Mouse (Mus musculus) myocyte (in vitro differentiated cells): ENCODE measurements around the gene Gsta2. TPM values are rescaled to one million over a fixed set of nuclear protein-coding genes. Genes with fewer than 3 reads are reported as not detected.

Source experiments
- H3K27me3 ChIP-seq: one replicate; pipeline ENCODE4 v1.6.1; 2011; ENCODE audit not compliant: control insufficient read depth, insufficient read depth, insufficient read length
- H3K36me3 ChIP-seq: one replicate; pipeline ENCODE4 v1.6.1; 2011; ENCODE audit not compliant: control insufficient read depth, insufficient read depth
- H3K4me2 ChIP-seq: one replicate; pipeline ENCODE4 v1.6.1; 2011; ENCODE audit warnings: low read depth, control low read depth
- H3K4me3 ChIP-seq: one replicate; pipeline ENCODE4 v1.5.1; 2011; ENCODE audit warnings: mild to moderate bottlenecking, control low read depth, moderate library complexity
- H3K79me2 ChIP-seq: one replicate; pipeline ENCODE4 v1.6.1; 2011; ENCODE audit not compliant: control insufficient read depth, insufficient read depth
- H3ac ChIP-seq: one replicate; pipeline ENCODE4 v1.6.1; 2011; ENCODE audit not compliant: control insufficient read depth, insufficient read length
- CEBPB ChIP-seq: IDR thresholded peaks from 2 replicates; pipeline ENCODE4 v1.6.1; 2011; ENCODE audit warnings: mild to moderate bottlenecking, moderate library complexity; ENCODE audit not compliant: poor library complexity, insufficient read depth, severe bottlenecking
- E2F4 ChIP-seq: IDR thresholded peaks from one replicate; pipeline ENCODE4 v1.6.1; 2011; ENCODE audit warnings: mild to moderate bottlenecking, control low read depth, moderate library complexity; ENCODE audit not compliant: insufficient read depth
- MAX ChIP-seq: IDR thresholded peaks from one replicate; pipeline ENCODE4 v1.6.1; 2011; ENCODE audit warnings: low read depth, mild to moderate bottlenecking, control low read depth
- MYOD1 ChIP-seq, 3 experiments: IDR thresholded peaks; one replicate each; pipeline ENCODE4 v1.6.1; 2011; ENCODE audit warnings: control low read depth in 2 of 3, low read depth in 2 of 3, mild to moderate bottlenecking in 2 of 3, moderate library complexity in 1 of 3; ENCODE audit not compliant: insufficient read length in 2 of 3, control insufficient read depth in 1 of 3
- MYOG ChIP-seq, 3 experiments: IDR thresholded peaks; one replicate each; pipeline ENCODE4 v1.6.1; 2011; ENCODE audit warnings: control low read depth in 2 of 3, low read depth in 2 of 3, mild to moderate bottlenecking in 2 of 3; ENCODE audit not compliant: insufficient read length in 2 of 3, control insufficient read depth in 1 of 3, insufficient read depth in 1 of 3
- POLR2A ChIP-seq: IDR thresholded peaks from one replicate; pipeline ENCODE4 v1.6.1; 2011; ENCODE audit warnings: low read depth, mild to moderate bottlenecking, control low read depth, moderate library complexity; ENCODE audit not compliant: insufficient read length
- POLR2AphosphoS2 ChIP-seq: IDR thresholded peaks from one replicate; pipeline ENCODE4 v1.6.1; 2011; ENCODE audit warnings: low read depth, control low read depth; ENCODE audit not compliant: insufficient read length
- REST ChIP-seq: IDR thresholded peaks from one replicate; pipeline ENCODE4 v1.6.1; 2011; ENCODE audit warnings: mild to moderate bottlenecking, control low read depth, moderate library complexity; ENCODE audit not compliant: insufficient read depth, insufficient read length
- SRF ChIP-seq: IDR thresholded peaks from one replicate; pipeline ENCODE4 v1.6.1; 2011; ENCODE audit warnings: low read depth; ENCODE audit not compliant: control insufficient read depth, insufficient read length
- TCF12 ChIP-seq: IDR thresholded peaks from one replicate; pipeline ENCODE4 v1.6.1; 2011; ENCODE audit warnings: mild to moderate bottlenecking, control low read depth; ENCODE audit not compliant: poor library complexity, insufficient read depth, severe bottlenecking
- TCF3 ChIP-seq: IDR thresholded peaks from one replicate; pipeline ENCODE4 v1.6.1; 2011; ENCODE audit warnings: low read depth, control low read depth; ENCODE audit not compliant: insufficient read length
- USF1 ChIP-seq: IDR thresholded peaks from one replicate; pipeline ENCODE4 v1.6.1; 2011; ENCODE audit warnings: low read depth, mild to moderate bottlenecking, control low read depth, moderate library complexity
- polyA plus RNA-seq: library from polyadenylated mRNA; unstranded; fragments of >200 nt; fragmentation: generic; extraction: Trizol; gene quantifications from one replicate; pipeline ENCODE4 v1.2.1, GENCODE M21; 2012; ENCODE audit warnings: missing spikeins

The Gsta2 gene
- polyA plus RNA-seq, 1 experiment, result 0.20 TPM

- no peaks in the 10 kb centered on the region for H3K27me3 ChIP-seq
- TF ChIP-seq POLR2A (no peak), CEBPB (no peak), MYOD1 (IDR thresholded peaks at IDR 0.05; ENCODE audit: control insufficient read depth in 1 of 3, insufficient read length in 2 of 3, low read depth in 2 of 3) (no peak), REST (no peak), SRF (no peak), TCF12 (no peak), TCF3 (no peak), POLR2AphosphoS2 (no peak), E2F4 (no peak), USF1 (no peak), MAX (no peak), MYOG (IDR thresholded peaks at IDR 0.05; ENCODE audit: control insufficient read depth in 1 of 3, insufficient read depth in 1 of 3, insufficient read length in 2 of 3, low read depth in 2 of 3) (no peak)
- no peak overlapping the region for H3K4me2 ChIP-seq
- no peaks in the 10 kb centered on the region for H3K79me2 ChIP-seq
- H3K36me3 ChIP-seq, result no peaks in the 10 kb centered on the region
- H3ac ChIP-seq, result no peak overlapping the region
- H3K4me3 ChIP-seq, result no peak overlapping the region
Measured at GRCm38 (mm10) chr9:78374885-78375389, 19.3 kb upstream of the Gsta2 start.

- Histone ChIP-seq H3K4me2 (no peak overlapping the region), H3K79me2 (no peaks in the 10 kb centered on the region), H3ac (no peak overlapping the region), H3K27me3 (no peaks in the 10 kb centered on the region), H3K4me3 (no peak overlapping the region), H3K36me3 (no peaks in the 10 kb centered on the region)
- TF ChIP-seq MYOD1 (IDR thresholded peaks at IDR 0.05; ENCODE audit: control insufficient read depth in 1 of 3, insufficient read length in 2 of 3, low read depth in 2 of 3) (no peak), MYOG (IDR thresholded peaks at IDR 0.05; ENCODE audit: control insufficient read depth in 1 of 3, insufficient read depth in 1 of 3, insufficient read length in 2 of 3, low read depth in 2 of 3) (no peak), POLR2A (no peak)
Measured at GRCm38 (mm10) chr9:78374397-78374796, 18.8 kb upstream of the Gsta2 start.

- H3K4me3 ChIP-seq, result no peak overlapping the region
- H3K4me2 ChIP-seq, result no peak overlapping the region
- TF ChIP-seq TCF12 (no peak), POLR2A (no peak), MAX (no peak), MYOD1 (IDR thresholded peaks at IDR 0.05; ENCODE audit: control insufficient read depth in 1 of 3, insufficient read length in 2 of 3, low read depth in 2 of 3) (no peak), SRF (no peak), USF1 (no peak), E2F4 (no peak), MYOG (IDR thresholded peaks at IDR 0.05; ENCODE audit: control insufficient read depth in 1 of 3, insufficient read depth in 1 of 3, insufficient read length in 2 of 3, low read depth in 2 of 3) (no peak), REST (no peak), POLR2AphosphoS2 (no peak), TCF3 (no peak), CEBPB (no peak)
- H3K27me3 ChIP-seq, result no peaks in the 10 kb centered on the region
- no peak overlapping the region for H3ac ChIP-seq
- no peaks in the 10 kb centered on the region for H3K79me2 ChIP-seq
- no peaks in the 10 kb centered on the region for H3K36me3 ChIP-seq
Measured at GRCm38 (mm10) chr9:78372827-78373504, 17.4 kb upstream of the Gsta2 start.

- Histone ChIP-seq H3K4me3 (no peak overlapping the region), H3K36me3 (no peaks in the 10 kb centered on the region), H3ac (no peak overlapping the region), H3K79me2 (no peaks in the 10 kb centered on the region), H3K27me3 (no peaks in the 10 kb centered on the region), H3K4me2 (no peak overlapping the region)
- TF ChIP-seq POLR2A (no peak), MYOG (IDR thresholded peaks at IDR 0.05; ENCODE audit: control insufficient read depth in 1 of 3, insufficient read depth in 1 of 3, insufficient read length in 2 of 3, low read depth in 2 of 3) (no peak), SRF (no peak), MYOD1 (IDR thresholded peaks at IDR 0.05; ENCODE audit: control insufficient read depth in 1 of 3, insufficient read length in 2 of 3, low read depth in 2 of 3) (no peak), POLR2AphosphoS2 (no peak), USF1 (no peak), E2F4 (no peak), TCF12 (no peak), CEBPB (no peak), TCF3 (no peak), MAX (no peak), REST (no peak)
Measured at GRCm38 (mm10) chr9:78371441-78371840, 15.9 kb upstream of the Gsta2 start.

GRCm38 (mm10) chr9:78369786-78370185 lies 14.2 kb upstream of the Gsta2 start:
- TF ChIP-seq USF1 (no peak), MAX (no peak), REST (no peak), POLR2AphosphoS2 (no peak), MYOG (IDR thresholded peaks at IDR 0.05; ENCODE audit: control insufficient read depth in 1 of 3, insufficient read depth in 1 of 3, insufficient read length in 2 of 3, low read depth in 2 of 3) (no peak), POLR2A (no peak), E2F4 (no peak)
- H3K36me3 ChIP-seq, result no peaks in the 10 kb centered on the region
- no peak overlapping the region for H3K4me2 ChIP-seq
- no peaks in the 10 kb centered on the region for H3K79me2 ChIP-seq
- H3K27me3 ChIP-seq, result no peaks in the 10 kb centered on the region
- H3K4me3 ChIP-seq, result no peak overlapping the region
- H3ac ChIP-seq, result no peak overlapping the region
